In the genomic region with DNA sequence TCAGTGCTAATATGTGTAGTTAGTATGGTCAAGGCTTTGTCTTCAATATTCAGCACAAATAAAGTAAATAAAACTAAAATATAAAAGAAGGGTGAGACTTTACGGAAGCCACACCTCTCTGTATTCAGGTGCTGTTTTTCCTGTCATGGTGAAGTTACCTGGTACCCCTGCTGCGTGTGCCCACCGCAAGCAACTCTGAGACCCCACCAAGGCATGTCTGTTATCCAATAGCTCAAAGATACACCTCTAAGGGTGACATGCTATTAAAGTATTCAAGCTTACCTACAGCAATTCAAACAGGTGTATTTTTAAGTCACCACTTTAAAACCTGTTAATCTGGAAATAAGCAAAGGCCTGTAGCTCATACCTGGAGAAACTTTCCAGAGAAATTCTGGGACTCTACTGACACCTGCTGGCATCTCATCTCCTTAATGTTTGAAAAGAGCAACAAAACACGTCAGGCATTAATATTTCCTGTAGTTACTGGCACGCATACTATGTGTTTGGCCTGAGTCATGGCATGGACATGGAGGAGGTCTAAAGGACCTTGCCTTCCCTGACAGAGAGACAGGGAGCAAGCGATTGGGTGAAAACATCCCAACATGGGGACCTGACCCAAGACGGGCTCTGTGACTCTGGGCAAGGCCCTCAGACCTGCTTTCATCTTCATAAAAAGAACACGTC, we compare ENCODE assay signal across 10 mouse cellular contexts.
DNase-seq lines count a peak whose midpoint lies in the region; ATAC-seq and TF ChIP-seq lines count a peak whose summit lies in the region.
"Had no signal": no experiment of that assay in that cellular context is flagged by ENCODE, and none has a peak within 500 bp of the region (broad histone marks: within the 10 kb centered on the region; RNA-seq: fewer than 3 reads in every experiment).

No protein-coding gene starts in this region.

- DNase-seq in testis, postnatal 10 days (ENCODE audit: low spot score): peak; percentile 67
- DNase-seq in testis, postnatal 14 days (ENCODE audit: low spot score): no peak
- peak; percentile 62 for DNase-seq in adrenal gland, adult 8-10 months
- DNase-seq in embryo, embryonic 9.5 days (ENCODE audit: extremely low spot score): peak; percentile 27
- peak; percentile 88 for DNase-seq in hindbrain, postnatal 0 days (ENCODE audit: low spot score)
- peak; percentile 7 to 11 for DNase-seq in layer of hippocampus, postnatal 36 days
- peak; percentile 83 for DNase-seq in midbrain, postnatal 0 days (ENCODE audit: low spot score)
- DNase-seq in spleen, adult 12 weeks (ENCODE audit: low spot score): no peak

- no peak overlapping the region for H3K4me3 ChIP-seq in hindbrain, postnatal 0 days (ENCODE audit: low read length)
- no peak overlapping the region for H3K4me3 ChIP-seq in midbrain, postnatal 0 days (ENCODE audit: low read depth, low read length)
- H3K4me3 ChIP-seq: embryonic facial prominence, embryonic 12.5 days had no signal

- H3K36me3 ChIP-seq in hindbrain, postnatal 0 days (ENCODE audit: insufficient read depth, low read length): no peaks in the 10 kb centered on the region; the same call in 1 of the 2 replicates
- no peaks in the 10 kb centered on the region for H3K36me3 ChIP-seq in midbrain, postnatal 0 days (ENCODE audit: insufficient read depth, low read length)
- H3K36me3 ChIP-seq: embryonic facial prominence, embryonic 12.5 days had no signal

- ATAC-seq in hindbrain, postnatal 0 days: peak; percentile 69; the same call in 1 of the 2 replicates
- peak; percentile 44; the same call in 1 of the 2 replicates for ATAC-seq in midbrain, postnatal 0 days (ENCODE audit: low FRiP score)

- 78% methylated on average over 8 of the region's 8 CpGs for WGBS in hindbrain, postnatal 0 days
- 79% methylated on average over 8 of the region's 8 CpGs for WGBS in midbrain, postnatal 0 days

- H3K4me1 ChIP-seq in hindbrain, postnatal 0 days (ENCODE audit: insufficient read depth, low read length): no peaks in the 10 kb centered on the region
- no peaks in the 10 kb centered on the region for H3K4me1 ChIP-seq in midbrain, postnatal 0 days (ENCODE audit: insufficient read depth, low read length)

- H3K27ac ChIP-seq in hindbrain, postnatal 0 days: no peak overlapping the region
- no peak overlapping the region for H3K27ac ChIP-seq in midbrain, postnatal 0 days (ENCODE audit: low read depth, low read length)
- H3K27ac ChIP-seq: embryonic facial prominence, embryonic 12.5 days; macrophage had no signal

- H3K9ac ChIP-seq in hindbrain, postnatal 0 days (replicated peaks; ENCODE audit: low read length): no peak overlapping the region
- no peak overlapping the region for H3K9ac ChIP-seq in midbrain, postnatal 0 days (replicated peaks; ENCODE audit: low read length, poor library complexity, severe bottlenecking)
- H3K9ac ChIP-seq: embryonic facial prominence, embryonic 12.5 days had no signal

- no peak overlapping the region for H3K4me2 ChIP-seq in hindbrain, postnatal 0 days (ENCODE audit: low read depth, low read length)
- H3K4me2 ChIP-seq in midbrain, postnatal 0 days (ENCODE audit: low read depth, low read length, poor library complexity, severe bottlenecking): no peak overlapping the region
- H3K4me2 ChIP-seq: embryonic facial prominence, embryonic 12.5 days had no signal

- no peaks in the 10 kb centered on the region for H3K27me3 ChIP-seq in hindbrain, postnatal 0 days (ENCODE audit: insufficient read depth, low read length)
- H3K27me3 ChIP-seq in midbrain, postnatal 0 days (ENCODE audit: insufficient read depth, low read length): no peaks in the 10 kb centered on the region
- H3K27me3 ChIP-seq: embryonic facial prominence, embryonic 12.5 days had no signal

- peak; percentile 72 for TF ChIP-seq CTCF in hindbrain, postnatal 0 days (IDR thresholded peaks at IDR 0.05; ENCODE audit: low read depth)
- TF ChIP-seq CTCF in midbrain, postnatal 0 days (IDR thresholded peaks at IDR 0.05): peak; percentile 85

- H3K9me3 ChIP-seq in hindbrain, postnatal 0 days (ENCODE audit: low read length): no peaks in the 10 kb centered on the region
- H3K9me3 ChIP-seq in midbrain, postnatal 0 days (ENCODE audit: low read length): no peaks in the 10 kb centered on the region
- H3K9me3 ChIP-seq: embryonic facial prominence, embryonic 12.5 days had no signal

Comparison
In these comparisons a context has a peak if more than half of its experiments do, and no peak if none do; other contexts are left out.
1. DNase-seq: peak in testis, postnatal 10 days (single experiment), adrenal gland, adult 8-10 months (single experiment), embryo, embryonic 9.5 days (single experiment), hindbrain, postnatal 0 days (single experiment), layer of hippocampus, postnatal 36 days (2 of 2) and midbrain, postnatal 0 days (single experiment); none in testis, postnatal 14 days (single experiment) and spleen, adult 12 weeks (single experiment).